Mouse (Mus musculus) ES-E14 (cell line): ENCODE data around the gene Hc. TPM values are rescaled to one million over a fixed set of nuclear protein-coding genes. Genes with fewer than 3 reads are reported as not detected.
A peak's percentile ranks its signal among the peaks of the same experiment; 100 is the strongest.

Source experiments
- DNase-seq: peaks from one replicate; pipeline ENCODE4 v3.0.0-alpha.2; 2013; ENCODE audit warnings: low read depth, low spot score
- H3K27ac ChIP-seq: 2 replicates; pipeline ENCODE4 v1.5.1; 2012; ENCODE audit warnings: low read depth, mild to moderate bottlenecking, low read length, moderate library complexity, mixed read lengths; ENCODE audit not compliant: poor library complexity, insufficient read depth, severe bottlenecking
- H3K36me3 ChIP-seq: 2 replicates; pipeline ENCODE4 v1.6.1; 2012; ENCODE audit warnings: mild to moderate bottlenecking, low read length, moderate library complexity, mixed read lengths; ENCODE audit not compliant: control insufficient read depth, poor library complexity, insufficient read depth, severe bottlenecking
- H3K4me1 ChIP-seq, 2 experiments: fragments of 150-350 bp in 1 of 2; sonication (generic) in 1 of 2; 2 replicates each; pipeline ENCODE4 v1.6.1; 2012; ENCODE audit warnings: low read length in 2 of 2, mild to moderate bottlenecking in 1 of 2, mixed read lengths in 1 of 2; ENCODE audit not compliant: control insufficient read depth in 2 of 2, insufficient read depth in 2 of 2, poor library complexity in 1 of 2
- H3K4me3 ChIP-seq, 2 experiments: fragments of 150-350 bp in 1 of 2; sonication (generic) in 1 of 2; 2 replicates each; pipeline ENCODE4 v1.5.1; 2012; ENCODE audit warnings: low read length in 2 of 2, low read depth in 1 of 2, mild to moderate bottlenecking in 1 of 2, mixed read lengths in 1 of 2; ENCODE audit not compliant: insufficient read depth in 1 of 2, poor library complexity in 1 of 2, severe bottlenecking in 1 of 2
- H3K9ac ChIP-seq: 2 replicates; pipeline ENCODE4 v1.6.1; 2012; ENCODE audit warnings: low read depth, mild to moderate bottlenecking, low read length, mixed read lengths; ENCODE audit not compliant: poor library complexity, insufficient read depth, severe bottlenecking
- H3K9me3 ChIP-seq: fragments of 150-350 bp; sonication (generic); 2 replicates; pipeline ENCODE4 v1.6.1; 2012; ENCODE audit warnings: low read depth, mild to moderate bottlenecking, low read length; ENCODE audit not compliant: control insufficient read depth, insufficient read depth
- CHD2 ChIP-seq: IDR thresholded peaks from 2 replicates; pipeline ENCODE4 v1.6.1; 2014; ENCODE audit warnings: mild to moderate bottlenecking, low read depth, low read length, inconsistent platforms
- HCFC1 ChIP-seq: IDR thresholded peaks from 2 replicates; pipeline ENCODE4 v1.6.1; 2012; ENCODE audit warnings: low read length, inconsistent platforms, borderline replicate concordance; ENCODE audit not compliant: insufficient read depth
- MAFK ChIP-seq: IDR thresholded peaks from 2 replicates; pipeline ENCODE4 v1.6.1; 2014; ENCODE audit warnings: mild to moderate bottlenecking, low read depth, low read length, inconsistent platforms; ENCODE audit not compliant: insufficient read depth
- ZC3H11A ChIP-seq: IDR thresholded peaks from 2 replicates; pipeline ENCODE4 v1.6.1; 2012; ENCODE audit warnings: low read depth, mild to moderate bottlenecking, inconsistent platforms, low read length, borderline replicate concordance
- ZNF384 ChIP-seq: IDR thresholded peaks from 2 replicates; pipeline ENCODE4 v1.6.1; 2012; ENCODE audit warnings: low read depth, low read length, inconsistent platforms
- in situ Hi-C, 2 experiments: fragments of 600-800 bp; cut with MboI; formaldehyde crosslinking; loops; one replicate each; pipeline ENCODE4 v1.15.1; 2025; ENCODE audit warnings: low sequenced_read_pairs in 2 of 2, inconsistent platforms in 1 of 2; ENCODE audit not compliant: unreplicated experiment in 2 of 2
- total RNA-seq: library from RNA; depleted of rRNA; stranded (reverse); fragments of 300-350 nt; gene quantifications from 2 replicates; pipeline ENCODE4 v1.2.3, GENCODE M21; 2012

The Hc gene
- total RNA-seq, 1 experiment, result 0.45 TPM

- H3K4me1 ChIP-seq, result no peaks in the 10 kb centered on the region
- no peak for DNase-seq
- no peaks in the 10 kb centered on the region for H3K9me3 ChIP-seq
- H3K9ac ChIP-seq, result no peak overlapping the region
- H3K27ac ChIP-seq, result no peak overlapping the region
- TF ChIP-seq MAFK, result peak; percentile 81
- no peak for TF ChIP-seq CHD2
- in situ Hi-C loops, result loop anchor here in 1 of 2 experiments (25.0 kb wide), 1 partner anchor 265 kb away; the partner anchor contains the start of genes Fbxw2 and Gm34653
- no peak overlapping the region for H3K4me3 ChIP-seq
- no peaks in the 10 kb centered on the region for H3K36me3 ChIP-seq
Observed at GRCm38 (mm10) chr2:35102777-35103176, 41.5 kb upstream of the Hc start.

GRCm38 (mm10) chr2:35101443-35101842 lies 40.2 kb upstream of the Hc start, which contains the start of gene AI182371:
Gene AI182371, minus strand, starts transcription at chr2:35101543.
- Histone ChIP-seq H3K4me3 (no peak within 1 kb of the TSS), H3K4me1 (no peaks in the 10 kb centered on the region), H3K9me3 (no peaks in the 10 kb centered on the region), H3K9ac (no peak within 1 kb of the TSS), H3K36me3 (no peaks in the 10 kb centered on the region), H3K27ac (no peak within 1 kb of the TSS)
- TF ChIP-seq ZNF384, result no peak
- no peak for TF ChIP-seq MAFK
- no peak for TF ChIP-seq CHD2
- TF ChIP-seq ZC3H11A, result no peak
- no peak for TF ChIP-seq HCFC1
- in situ Hi-C loops, result loop anchor here in 1 of 2 experiments (25.0 kb wide), 1 partner anchor 264 kb away; the partner anchor contains the start of genes Fbxw2 and Gm34653
- no peak for DNase-seq

GRCm38 (mm10) chr2:35100529-35100928 lies 39.3 kb upstream of the Hc start:
- Histone ChIP-seq H3K36me3 (no peaks in the 10 kb centered on the region), H3K27ac (no peak overlapping the region), H3K9ac (no peak overlapping the region), H3K4me1 (no peaks in the 10 kb centered on the region), H3K9me3 (no peaks in the 10 kb centered on the region), H3K4me3 (no peak overlapping the region)
- no peak for TF ChIP-seq ZNF384
- no peak for TF ChIP-seq MAFK
- no peak for TF ChIP-seq HCFC1
- TF ChIP-seq CHD2, result no peak
- TF ChIP-seq ZC3H11A, result no peak
- in situ Hi-C loops, result loop anchor here in 1 of 2 experiments (25.0 kb wide), 1 partner anchor 263 kb away; the partner anchor contains the start of genes Fbxw2 and Gm34653
- DNase-seq, result no peak

GRCm38 (mm10) chr2:35087418-35087817 lies 26.2 kb upstream of the Hc start:
- Histone ChIP-seq H3K4me3 (no peak overlapping the region), H3K27ac (no peak overlapping the region), H3K9ac (no peak overlapping the region), H3K36me3 (no peaks in the 10 kb centered on the region), H3K4me1 (no peaks in the 10 kb centered on the region), H3K9me3 (no peaks in the 10 kb centered on the region)
- TF ChIP-seq HCFC1 (no peak), CHD2 (no peak), ZNF384 (no peak), ZC3H11A (no peak), MAFK (no peak)
- no peak for DNase-seq
- in situ Hi-C loops, result no loop called here

GRCm38 (mm10) chr2:35079166-35079565 lies 17.9 kb upstream of the Hc start:
- in situ Hi-C loops, result no loop called here
- TF ChIP-seq ZC3H11A, result no peak
- no peak for TF ChIP-seq HCFC1
- no peak for TF ChIP-seq CHD2
- TF ChIP-seq MAFK, result no peak
- TF ChIP-seq ZNF384, result no peak

More at GRCm38 (mm10) chr2:35079166-35079565, 17.9 kb upstream of the Hc start:
- Histone ChIP-seq H3K27ac (no peak overlapping the region), H3K4me1 (no peaks in the 10 kb centered on the region), H3K9me3 (no peaks in the 10 kb centered on the region), H3K4me3 (no peak overlapping the region), H3K36me3 (no peaks in the 10 kb centered on the region), H3K9ac (no peak overlapping the region)
- no peak for DNase-seq
